Mouse (Mus musculus): ENCODE data around the gene Gm11111. TPM values are rescaled to one million over a fixed set of nuclear protein-coding genes. Genes with fewer than 3 reads are reported as not detected.

The Gm11111 gene
- not detected in 2 replicates for polyA plus RNA-seq (2012; rRNA removed)

GRCm38 (mm10) chr5:98552395-98552794 lies at the start of gene Gm11111:
Gene Gm11111, plus strand, starts transcription at chr5:98552695.

Other genes starting within 250 kb of the Gm11111 start
- 0.35 and 0.53 TPM in 2 replicates for gene Cfap299, start 223.4 kb upstream of the Gm11111 start, polyA plus RNA-seq (2012; rRNA removed)

Data from central nervous system, embryonic 11.5 days (tissue).